20 mouse cellular contexts compared by ENCODE assay signal in genomic region chr19:15658611-15659010, GRCm38 (mm10).
DNase-seq lines count a peak whose midpoint lies in the region; ATAC-seq and TF ChIP-seq lines count a peak whose summit lies in the region.
"Had no signal": no experiment of that assay in that cellular context is flagged by ENCODE, and none has a peak within 500 bp of the region (broad histone marks: within the 10 kb centered on the region; RNA-seq: fewer than 3 reads in every experiment).

No protein-coding gene starts in this region.

- DNase-seq in forebrain, embryonic 10.5 days (ENCODE audit: extremely low spot score, low spot score), result no peak
- peak; percentile 72 for DNase-seq in brain, embryonic 14.5 days (ENCODE audit: low read depth)
- DNase-seq in kidney, adult 8-10 months, result no peak
- DNase-seq in cerebellum, postnatal 4 days (ENCODE audit: low spot score in 2 of 2), result no peak
- DNase-seq: adrenal gland, postnatal 10 days; adrenal gland, postnatal 25 days; cerebellum, adult 11-12 months; cerebellum, adult 2 months; cerebellum, adult 9-10 months; cerebellum, postnatal 10 days; cerebellum, postnatal 25 days; embryo, embryonic 11 days; gastrocnemius, adult 2 months had no signal

- WGBS in forebrain, embryonic 13.5 days, result 59% methylated on average over 1 of the region's 1 CpGs
- WGBS in forebrain, embryonic 12.5 days, result 67% methylated on average over 1 of the region's 1 CpGs
- WGBS in forebrain, embryonic 15.5 days, result 45% methylated on average over 1 of the region's 1 CpGs
- WGBS in forebrain, embryonic 10.5 days, result 78% methylated on average over 1 of the region's 1 CpGs
- WGBS in forebrain, embryonic 16.5 days, result 33% methylated on average over 1 of the region's 1 CpGs

- no peak for TF ChIP-seq POLR2A in brain, embryonic 14.5 days (IDR thresholded peaks at IDR 0.05; ENCODE audit: borderline replicate concordance, extremely low read depth, insufficient read depth, insufficient read length, poor library complexity, severe bottlenecking)

- TF ChIP-seq CTCF in brain, embryonic 14.5 days (IDR thresholded peaks at IDR 0.05; ENCODE audit: borderline replicate concordance, extremely low read depth, insufficient read depth, insufficient read length), result no peak

- no peaks in the 10 kb centered on the region for H3K36me3 ChIP-seq in forebrain, embryonic 13.5 days (ENCODE audit: poor library complexity, severe bottlenecking)
- no peaks in the 10 kb centered on the region for H3K36me3 ChIP-seq in forebrain, embryonic 12.5 days (replicated peaks)
- H3K36me3 ChIP-seq in forebrain, embryonic 15.5 days, result no peaks in the 10 kb centered on the region
- no peaks in the 10 kb centered on the region for H3K36me3 ChIP-seq in forebrain, embryonic 10.5 days (replicated peaks)
- no peaks in the 10 kb centered on the region for H3K36me3 ChIP-seq in forebrain, embryonic 16.5 days (ENCODE audit: control insufficient read depth, insufficient read depth)
- H3K36me3 ChIP-seq: embryonic facial prominence, embryonic 12.5 days; embryonic facial prominence, embryonic 15.5 days had no signal

- no peaks in the 10 kb centered on the region for H3K9me3 ChIP-seq in forebrain, embryonic 13.5 days (replicated peaks)
- H3K9me3 ChIP-seq in forebrain, embryonic 12.5 days, result no peaks in the 10 kb centered on the region
- H3K9me3 ChIP-seq in forebrain, embryonic 15.5 days, result no peaks in the 10 kb centered on the region
- H3K9me3 ChIP-seq in forebrain, embryonic 10.5 days, result no peaks in the 10 kb centered on the region
- no peaks in the 10 kb centered on the region for H3K9me3 ChIP-seq in forebrain, embryonic 16.5 days (ENCODE audit: control insufficient read depth, low read length)
- H3K9me3 ChIP-seq: embryonic facial prominence, embryonic 12.5 days; embryonic facial prominence, embryonic 15.5 days had no signal

- H3K4me2 ChIP-seq in forebrain, embryonic 13.5 days, result no peak overlapping the region
- H3K4me2 ChIP-seq in forebrain, embryonic 12.5 days, result no peak overlapping the region
- H3K4me2 ChIP-seq in forebrain, embryonic 15.5 days (replicated peaks), result no peak overlapping the region
- H3K4me2 ChIP-seq in forebrain, embryonic 16.5 days (ENCODE audit: low read length), result no peak overlapping the region
- H3K4me2 ChIP-seq: embryonic facial prominence, embryonic 12.5 days; embryonic facial prominence, embryonic 15.5 days had no signal

- no peak overlapping the region for H3K27ac ChIP-seq in forebrain, embryonic 13.5 days
- no peak overlapping the region for H3K27ac ChIP-seq in forebrain, embryonic 12.5 days
- no peak overlapping the region for H3K27ac ChIP-seq in forebrain, embryonic 15.5 days (replicated peaks)
- no peak overlapping the region for H3K27ac ChIP-seq in forebrain, embryonic 10.5 days
- no peak overlapping the region for H3K27ac ChIP-seq in forebrain, embryonic 16.5 days (ENCODE audit: low read length)
- H3K27ac ChIP-seq: embryonic facial prominence, embryonic 12.5 days; embryonic facial prominence, embryonic 15.5 days; gastrocnemius, adult 2 months had no signal

- H3K4me1 ChIP-seq in forebrain, embryonic 13.5 days, result no peaks in the 10 kb centered on the region
- no peaks in the 10 kb centered on the region for H3K4me1 ChIP-seq in forebrain, embryonic 12.5 days
- 0 out of 2 replicates have a peak, but pooled peaks cover 6% of the 10 kb centered on the region for H3K4me1 ChIP-seq in forebrain, embryonic 15.5 days
- H3K4me1 ChIP-seq in forebrain, embryonic 10.5 days, result 0 out of 2 replicates have a peak, but pooled peaks cover 5% of the 10 kb centered on the region
- H3K4me1 ChIP-seq in forebrain, embryonic 16.5 days (replicated peaks; ENCODE audit: control insufficient read depth, insufficient read depth, low read length), result no peaks in the 10 kb centered on the region
- H3K4me1 ChIP-seq: embryonic facial prominence, embryonic 12.5 days; embryonic facial prominence, embryonic 15.5 days had no signal

- no peak overlapping the region for H3K4me3 ChIP-seq in forebrain, embryonic 13.5 days
- no peak overlapping the region for H3K4me3 ChIP-seq in forebrain, embryonic 12.5 days (replicated peaks)
- H3K4me3 ChIP-seq in forebrain, embryonic 15.5 days, result no peak overlapping the region
- no peak overlapping the region for H3K4me3 ChIP-seq in forebrain, embryonic 10.5 days
- H3K4me3 ChIP-seq in forebrain, embryonic 16.5 days (replicated peaks; ENCODE audit: low read length), result no peak overlapping the region
- H3K4me3 ChIP-seq: embryonic facial prominence, embryonic 12.5 days; embryonic facial prominence, embryonic 15.5 days; erythroblast, embryonic 14.5 days; gastrocnemius, adult 2 months had no signal

- ATAC-seq in forebrain, embryonic 13.5 days, result peak; percentile 30; the same call in 1 of the 2 replicates
- ATAC-seq in forebrain, embryonic 12.5 days (ENCODE audit: low FRiP score), result no peak
- ATAC-seq in forebrain, embryonic 15.5 days (replicated peaks), result peak; percentile 78; the same call in 1 of the 2 replicates
- peak; percentile 85 for ATAC-seq in forebrain, embryonic 16.5 days

- peaks cover 14% of the 10 kb centered on the region; the same call in 1 of the 2 replicates for H3K27me3 ChIP-seq in forebrain, embryonic 13.5 days
- peaks cover 7% of the 10 kb centered on the region; the same call in 1 of the 2 replicates for H3K27me3 ChIP-seq in forebrain, embryonic 12.5 days
- H3K27me3 ChIP-seq in forebrain, embryonic 15.5 days, result peaks cover 28% of the 10 kb centered on the region; the same call in 1 of the 2 replicates
- peaks cover under 1% of the 10 kb centered on the region; the same call in 1 of the 2 replicates for H3K27me3 ChIP-seq in forebrain, embryonic 10.5 days (ENCODE audit: poor library complexity, severe bottlenecking)
- peaks cover 11% of the 10 kb centered on the region for H3K27me3 ChIP-seq in forebrain, embryonic 16.5 days (replicated peaks; ENCODE audit: control insufficient read depth, insufficient read depth, low read length)
- H3K27me3 ChIP-seq: embryonic facial prominence, embryonic 12.5 days; embryonic facial prominence, embryonic 15.5 days had no signal

- no peak overlapping the region for H3K9ac ChIP-seq in forebrain, embryonic 13.5 days
- no peak overlapping the region for H3K9ac ChIP-seq in forebrain, embryonic 12.5 days
- no peak overlapping the region for H3K9ac ChIP-seq in forebrain, embryonic 15.5 days (replicated peaks)
- no peak overlapping the region for H3K9ac ChIP-seq in forebrain, embryonic 16.5 days (replicated peaks; ENCODE audit: low read depth, low read length)
- H3K9ac ChIP-seq: embryonic facial prominence, embryonic 12.5 days; embryonic facial prominence, embryonic 15.5 days had no signal
